ENCODE assay signal across 8 mouse cellular contexts in the genomic region with DNA sequence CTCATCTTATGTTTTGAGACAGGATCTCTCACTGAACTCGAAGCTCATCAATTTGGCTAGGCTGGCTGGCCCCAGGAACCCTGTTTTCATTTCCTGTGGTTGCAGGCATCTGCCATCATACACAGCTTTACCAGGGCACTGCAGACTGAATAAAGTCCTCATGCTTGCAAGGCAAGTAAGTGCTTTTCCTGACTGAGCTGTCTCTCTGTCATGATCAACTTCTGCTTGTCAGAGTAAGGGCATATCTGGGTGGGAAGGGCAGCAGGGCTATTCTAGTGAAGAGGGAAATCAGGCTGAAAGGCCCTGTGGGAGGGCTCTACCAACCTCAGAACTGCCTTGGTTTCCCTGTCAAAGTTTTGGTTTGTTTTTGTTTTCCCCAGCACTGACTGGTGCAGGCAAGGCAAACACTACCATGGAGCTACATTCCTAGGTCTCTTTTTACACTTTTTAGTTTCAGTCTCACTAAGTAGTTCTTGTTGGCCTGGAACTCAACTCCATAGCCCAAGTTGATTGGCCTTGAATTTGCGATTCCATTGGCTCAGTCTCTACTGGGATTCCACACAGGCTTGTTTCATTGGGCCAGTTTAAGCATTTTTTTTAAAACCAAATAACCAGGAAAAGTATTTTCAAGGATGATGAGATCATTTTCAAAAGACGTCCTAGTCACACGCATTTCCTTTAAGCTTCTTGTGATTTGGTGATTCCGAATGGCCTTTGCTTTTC. TPM values are rescaled to one million over a fixed set of nuclear protein-coding genes. Genes with fewer than 3 reads are reported as not detected.
A peak's percentile ranks its signal among the peaks of the same experiment; 100 is the strongest.
DNase-seq lines count a peak whose midpoint lies in the region; ATAC-seq and TF ChIP-seq lines count a peak whose summit lies in the region.

No protein-coding gene starts in this region.

- peak overlapping the region; percentile 61 for H3K4me2 ChIP-seq in limb, embryonic 12.5 days
- peak overlapping the region; percentile 56 for H3K4me2 ChIP-seq in neural tube, embryonic 12.5 days (replicated peaks)

- intact Hi-C loops in heart, adult 2 months (cut with DNase I), result loop anchor here (1.0 to 5.0 kb wide), 2 partner anchors 31 to 87 kb away; a partner anchor contains a TSS

- H3K4me1 ChIP-seq in heart, adult 2 months (ENCODE audit: control insufficient read depth, insufficient read depth, low read length), result peaks cover 7% of the 10 kb centered on the region
- H3K4me1 ChIP-seq in limb, embryonic 12.5 days (replicated peaks), result peaks cover 17% of the 10 kb centered on the region
- peaks cover 15% of the 10 kb centered on the region; the same call in 1 of the 2 replicates for H3K4me1 ChIP-seq in neural tube, embryonic 12.5 days

- H3K9me3 ChIP-seq in limb, embryonic 12.5 days, result no peaks in the 10 kb centered on the region
- H3K9me3 ChIP-seq in neural tube, embryonic 12.5 days, result no peaks in the 10 kb centered on the region

- TF ChIP-seq CTCF in heart, adult 2 months (IDR thresholded peaks at IDR 0.05), result no peak

- 24% methylated on average over 5 of the region's 5 CpGs for WGBS in heart, adult 2 months
- WGBS in limb, embryonic 12.5 days, result 28% methylated on average over 5 of the region's 5 CpGs
- WGBS in neural tube, embryonic 12.5 days, result 30% methylated on average over 5 of the region's 5 CpGs

- no peak for TF ChIP-seq EP300 in heart, adult 2 months (IDR thresholded peaks at IDR 0.05; ENCODE audit: insufficient read depth, low read depth, low read length)

- DNase-seq in 3T3-L1 (ENCODE audit: low read depth, low spot score), result peak; percentile 71
- DNase-seq in Muller cell, postnatal 12 days (ENCODE audit: inconsistent ontology term), result peak; percentile 82
- peak; percentile 20 to 38 for DNase-seq in heart, adult 2 months
- DNase-seq in right cerebral cortex, postnatal 25 days, result no peak
- DNase-seq in layer of hippocampus, postnatal 10 days (ENCODE audit: low spot score in 2 of 2), result no peak
- no peak for DNase-seq in layer of hippocampus, adult 9-10 months (ENCODE audit: low spot score)

- H3K79me2 ChIP-seq in heart, adult 2 months (replicated peaks; ENCODE audit: control insufficient read depth, insufficient read depth, low read length), result no peaks in the 10 kb centered on the region

- ATAC-seq in limb, embryonic 12.5 days (ENCODE audit: insufficient number of reproducible peaks, insufficient read depth, low FRiP score, low TSS enrichment, low read depth), result no peak
- no peak for ATAC-seq in neural tube, embryonic 12.5 days (ENCODE audit: low FRiP score, low read depth)

- H3K27ac ChIP-seq in heart, adult 2 months, result peak overlapping the region; percentile 86
- peak overlapping the region; percentile 87 for H3K27ac ChIP-seq in limb, embryonic 12.5 days
- peak overlapping the region; percentile 50; the same call in 1 of the 2 replicates for H3K27ac ChIP-seq in neural tube, embryonic 12.5 days

- no peak overlapping the region for H3K4me3 ChIP-seq in heart, adult 2 months
- H3K4me3 ChIP-seq in limb, embryonic 12.5 days (replicated peaks), result peak overlapping the region; percentile 30; the same call in 1 of the 2 replicates
- H3K4me3 ChIP-seq in neural tube, embryonic 12.5 days, result no peak overlapping the region

- no peak overlapping the region for H3K9ac ChIP-seq in heart, adult 2 months (ENCODE audit: low read depth, low read length)
- no peak overlapping the region for H3K9ac ChIP-seq in limb, embryonic 12.5 days (replicated peaks)
- no peak overlapping the region for H3K9ac ChIP-seq in neural tube, embryonic 12.5 days

- H3K36me3 ChIP-seq in heart, adult 2 months (ENCODE audit: control insufficient read depth, insufficient read depth, low read length), result no peaks in the 10 kb centered on the region
- H3K36me3 ChIP-seq in limb, embryonic 12.5 days, result no peaks in the 10 kb centered on the region
- no peaks in the 10 kb centered on the region for H3K36me3 ChIP-seq in neural tube, embryonic 12.5 days

- H3K27me3 ChIP-seq in heart, adult 2 months (ENCODE audit: control insufficient read depth, insufficient read depth, low read length), result no peaks in the 10 kb centered on the region
- H3K27me3 ChIP-seq in limb, embryonic 12.5 days, result no peaks in the 10 kb centered on the region
- no peaks in the 10 kb centered on the region for H3K27me3 ChIP-seq in neural tube, embryonic 12.5 days (replicated peaks)

- no peak for TF ChIP-seq POLR2A in heart, adult 2 months (IDR thresholded peaks at IDR 0.05; ENCODE audit: insufficient read depth, low read depth, low read length)

RNA-seq across cellular contexts. Expression of a gene that starts 31.7 kb away (rescaled TPM):
- 100 to 1,000 TPM; 338 to 365 TPM for total RNA-seq in heart, adult 2 months (2021)
- 80.5 and 178 TPM in 2 replicates for polyA plus RNA-seq in heart, adult 2 months (2012; rRNA removed)
- 202 and 215 TPM in 2 replicates for polyA plus RNA-seq in limb, embryonic 12.5 days (2016; fragmentation: Nextera tagmentation; extraction: Ambion mirVana)
- polyA plus RNA-seq in neural tube, embryonic 12.5 days (2016; fragmentation: Nextera tagmentation; extraction: Ambion mirVana), result 158 and 174 TPM in 2 replicates
- total RNA-seq in layer of hippocampus, postnatal 10 days (2021), result 10 to 100 TPM; 90.7 to 92.0 TPM

Comparison
In these comparisons a context has a peak if more than half of its experiments do, and no peak if none do; other contexts are left out.
1. DNase-seq: peak in 3T3-L1 (single experiment), Muller cell, postnatal 12 days (single experiment) and heart, adult 2 months (2 of 2); none in right cerebral cortex, postnatal 25 days (single experiment), layer of hippocampus, postnatal 10 days (0 of 2) and layer of hippocampus, adult 9-10 months (single experiment).
2. Peak in every context shown above with its lines, with median percentiles within 50 percentile points of each other: H3K27ac ChIP-seq.